Mouse (Mus musculus) liver, adult 2 months (tissue): ENCODE results near the gene Hacd3.

ENCODE experiments used
- CTCF ChIP-seq: fragments of 200-500 bp; IDR thresholded peaks from 2 replicates; pipeline ENCODE4 v1.5.1; 2011; ENCODE audit warnings: low read depth, low read length, control low read depth
- POLR2A ChIP-seq: fragments of 200-500 bp; IDR thresholded peaks from 2 replicates; pipeline ENCODE4 v1.6.1; 2011; ENCODE audit warnings: low read length, control low read depth; ENCODE audit not compliant: insufficient read depth; ENCODE audit errors: extremely low read depth

- no peak for TF ChIP-seq POLR2A
- no peak for TF ChIP-seq CTCF
Measured at GRCm38 (mm10) chr9:65050981-65051380, 29.5 kb upstream of the Hacd3 start.
